Mouse (Mus musculus): ENCODE results near the gene Cpne2. TPM values are rescaled to one million over a fixed set of nuclear protein-coding genes. Genes with fewer than 3 reads are reported as not detected.

Cpne2 gene
- polyA plus RNA-seq, 1 experiment from 2014 or later: 24.8 TPM

DNA sequence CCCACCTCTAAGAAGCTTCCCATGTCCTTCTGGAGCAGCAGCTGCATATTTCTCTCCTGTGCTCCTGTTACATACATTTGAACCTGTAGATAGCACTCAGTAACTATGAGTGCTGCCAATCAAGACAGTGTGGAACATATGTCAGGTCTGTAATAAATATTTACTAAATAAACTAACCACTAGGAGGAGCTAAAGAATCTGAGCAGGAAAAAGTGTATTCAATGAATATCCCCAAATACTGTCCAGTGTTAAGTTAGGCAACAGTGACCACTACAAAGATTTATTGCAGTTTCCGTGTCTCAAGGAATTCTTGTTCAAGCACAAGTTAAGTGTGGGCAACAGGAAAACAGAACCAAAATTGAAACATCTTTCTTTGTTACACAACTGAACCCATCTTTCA lies 61.4 kb downstream of the Cpne2 start:
- H3K4me3 ChIP-seq: no peak overlapping the region
- no peaks in the 10 kb centered on the region for H3K9me3 ChIP-seq
- ATAC-seq (replicated peaks): no peak
- H3K4me1 ChIP-seq: peaks cover 12% of the 10 kb centered on the region
- no peak overlapping the region for H3K4me2 ChIP-seq (replicated peaks)
- no peak overlapping the region for H3K27ac ChIP-seq (replicated peaks)
- H3K36me3 ChIP-seq: no peaks in the 10 kb centered on the region
- 78% methylated on average over 1 of the region's 1 CpGs for WGBS
- no peaks in the 10 kb centered on the region for H3K27me3 ChIP-seq
- H3K9ac ChIP-seq (replicated peaks): no peak overlapping the region

DNA sequence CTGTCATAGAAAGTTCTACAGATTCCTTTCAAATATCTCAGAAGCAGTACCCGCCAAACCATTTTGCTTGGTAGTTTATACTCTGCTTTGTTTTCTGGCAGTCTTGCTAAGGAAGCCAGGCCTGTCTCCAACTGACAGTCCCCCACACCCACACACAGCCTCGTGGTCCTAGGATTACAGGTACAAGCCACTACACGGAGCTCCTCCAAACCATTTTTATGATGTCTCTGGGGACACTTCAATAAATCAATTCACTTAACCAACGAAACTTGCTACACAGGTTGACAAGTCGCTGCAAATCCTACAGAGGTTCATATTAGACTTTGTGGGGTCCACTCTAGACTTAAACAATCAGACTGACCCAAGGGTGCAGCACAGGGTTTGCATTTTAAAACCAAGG lies 67.7 kb downstream of the Cpne2 start:
- 26% methylated on average over 5 of the region's 5 CpGs for WGBS
- Histone ChIP-seq H3K27me3 (no peaks in the 10 kb centered on the region), H3K9ac (replicated peaks) (peak overlapping the region; percentile 81), H3K4me2 (replicated peaks) (peak overlapping the region; percentile 91), H3K36me3 (no peaks in the 10 kb centered on the region), H3K4me3 (peak overlapping the region; percentile 100), H3K9me3 (no peaks in the 10 kb centered on the region), H3K27ac (replicated peaks) (no peak overlapping the region), H3K4me1 (peaks cover 41% of the 10 kb centered on the region)
- no peak for ATAC-seq (replicated peaks)

DNA sequence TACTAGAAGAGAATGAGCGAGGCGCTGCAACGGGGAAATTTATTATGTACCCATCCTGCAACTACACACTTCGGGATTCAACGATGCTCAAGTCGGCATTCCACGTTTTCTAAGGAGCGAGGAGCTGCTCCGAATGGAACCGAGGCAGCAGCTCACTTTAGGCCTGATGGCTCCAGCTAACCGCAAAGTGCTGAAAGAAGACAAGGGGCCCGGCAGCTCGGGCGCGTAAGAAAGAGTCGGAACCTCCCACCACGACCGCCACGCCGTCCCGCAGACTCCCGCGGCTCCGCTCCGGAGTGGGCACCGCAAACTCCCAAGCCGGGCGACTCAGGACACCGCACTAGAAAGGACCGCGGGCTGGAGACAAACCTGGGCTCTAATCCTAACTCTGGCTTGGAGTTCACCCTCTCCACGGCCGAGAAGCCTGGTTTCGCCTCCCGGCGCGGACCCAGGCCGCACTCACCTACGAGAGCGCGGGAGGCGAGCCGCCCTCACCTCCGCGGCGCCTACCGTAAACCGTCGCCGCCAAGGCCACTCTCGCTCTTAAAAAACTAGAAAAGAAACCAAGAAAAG lies 68.3 kb downstream of the Cpne2 start:
- Histone ChIP-seq H3K4me1 (peaks cover 41% of the 10 kb centered on the region), H3K9ac (replicated peaks) (peak overlapping the region; percentile 81), H3K9me3 (no peaks in the 10 kb centered on the region), H3K36me3 (no peaks in the 10 kb centered on the region), H3K27ac (replicated peaks) (peak overlapping the region; percentile 87), H3K4me2 (replicated peaks) (peak overlapping the region; percentile 91), H3K4me3 (peak overlapping the region; percentile 100), H3K27me3 (no peaks in the 10 kb centered on the region)
- WGBS: under 1% methylated on average over 51 of the region's 51 CpGs
- peak; percentile 50 for ATAC-seq (replicated peaks)

DNA sequence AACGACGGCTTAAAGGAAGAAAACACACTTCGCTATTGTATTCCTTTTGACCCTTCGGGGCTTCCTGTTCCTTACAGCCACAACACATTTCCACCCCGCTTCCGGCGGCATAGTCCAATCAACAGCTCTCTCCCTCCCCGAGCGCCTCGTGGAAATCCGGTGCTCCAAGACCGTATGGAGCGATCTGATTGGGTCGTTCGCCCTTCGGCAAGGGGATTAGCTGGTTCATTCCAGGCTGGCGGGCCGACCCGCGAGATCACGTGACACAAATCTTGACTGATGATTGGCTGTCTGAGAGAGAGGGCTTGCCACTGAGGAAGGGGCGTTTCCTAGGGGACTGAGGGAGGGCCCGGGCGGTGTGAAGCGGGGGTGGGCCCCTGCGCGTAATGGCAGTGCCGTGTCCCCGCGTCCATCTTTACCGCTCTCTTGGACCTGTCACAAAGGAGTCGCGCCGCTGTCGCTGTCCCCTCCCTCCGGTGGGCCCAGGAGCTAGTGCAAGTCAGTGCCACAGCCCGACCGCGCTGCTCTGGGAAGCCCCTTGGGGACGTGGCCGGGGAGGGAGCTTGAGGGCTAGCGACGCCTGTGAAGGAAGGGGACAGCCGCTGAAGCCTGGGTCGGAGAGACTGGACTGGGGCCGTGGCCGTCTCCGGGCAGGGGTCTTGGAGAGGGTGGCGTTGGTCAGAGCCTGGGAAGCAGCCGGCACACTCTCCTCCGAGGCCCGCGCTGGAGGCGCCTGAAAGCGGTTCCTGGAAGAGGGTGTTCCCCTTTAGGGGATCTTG lies 69.0 kb downstream of the Cpne2 start, which contains the start of the genes Rspry1 and Fam192a:
Rspry1 (plus strand) TSS at position 331 of the 779 bp plus-strand sequence.
Fam192a (minus strand) TSS at position 391 of the 779 bp plus-strand sequence.
- H3K4me1 ChIP-seq: peaks cover 41% of the 10 kb centered on the region
- no peaks in the 10 kb centered on the region for H3K9me3 ChIP-seq
- H3K9ac ChIP-seq (replicated peaks): peak within 1 kb of the TSS; percentile 99
- H3K4me3 ChIP-seq: peak within 1 kb of the TSS; percentile 100
- 0% methylated on average over 55 of the region's 55 CpGs for WGBS
- ATAC-seq (replicated peaks): peak; percentile 100
- H3K36me3 ChIP-seq: no peaks in the 10 kb centered on the region
- peak within 1 kb of the TSS; percentile 99 for H3K4me2 ChIP-seq (replicated peaks)
- peak within 1 kb of the TSS; percentile 89 for H3K27ac ChIP-seq (replicated peaks)
- no peaks in the 10 kb centered on the region for H3K27me3 ChIP-seq

DNA sequence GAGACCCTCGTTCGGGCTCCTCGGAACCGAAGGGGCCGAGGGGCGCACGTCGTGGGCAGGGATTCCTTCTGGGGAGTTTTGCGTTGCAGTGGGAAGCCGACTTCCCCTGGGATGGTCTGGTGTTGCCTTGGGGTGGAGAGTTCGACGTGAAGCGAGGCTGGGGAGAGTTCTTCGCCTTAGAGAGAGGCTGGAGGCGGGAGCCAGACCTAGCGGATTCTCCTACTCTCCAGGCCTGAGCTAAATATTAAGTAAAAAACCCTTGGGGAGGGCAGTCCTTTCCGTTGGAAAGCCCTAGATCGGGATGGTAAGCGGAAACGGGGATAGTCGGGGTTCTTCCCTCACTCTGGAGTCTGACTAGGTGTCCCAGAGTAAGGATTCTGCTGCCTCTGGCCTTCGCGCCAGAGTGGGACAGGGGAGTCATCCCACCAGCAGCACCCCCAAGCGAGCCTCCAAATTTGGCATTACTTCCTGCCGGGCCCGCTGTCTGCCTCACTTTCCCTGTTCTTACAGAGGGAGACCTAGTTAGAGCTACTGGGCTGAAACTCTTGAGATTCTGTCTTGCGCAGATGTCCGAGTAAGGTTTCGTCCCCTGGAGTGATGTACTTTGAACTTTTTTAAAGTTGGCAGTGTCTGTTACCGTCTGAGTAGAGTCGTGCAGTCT lies 69.8 kb downstream of the Cpne2 start:
- no peaks in the 10 kb centered on the region for H3K9me3 ChIP-seq
- no peaks in the 10 kb centered on the region for H3K36me3 ChIP-seq
- peak overlapping the region; percentile 99 for H3K9ac ChIP-seq (replicated peaks)
- H3K27ac ChIP-seq (replicated peaks): peak overlapping the region; percentile 89
- H3K4me1 ChIP-seq: peaks cover 41% of the 10 kb centered on the region
- peak overlapping the region; percentile 100 for H3K4me3 ChIP-seq
- no peaks in the 10 kb centered on the region for H3K27me3 ChIP-seq
- WGBS: under 1% methylated on average over 31 of the region's 31 CpGs
- H3K4me2 ChIP-seq (replicated peaks): peak overlapping the region; percentile 99
- ATAC-seq (replicated peaks): peak; percentile 0; the same call in 1 of the 2 replicates

DNA sequence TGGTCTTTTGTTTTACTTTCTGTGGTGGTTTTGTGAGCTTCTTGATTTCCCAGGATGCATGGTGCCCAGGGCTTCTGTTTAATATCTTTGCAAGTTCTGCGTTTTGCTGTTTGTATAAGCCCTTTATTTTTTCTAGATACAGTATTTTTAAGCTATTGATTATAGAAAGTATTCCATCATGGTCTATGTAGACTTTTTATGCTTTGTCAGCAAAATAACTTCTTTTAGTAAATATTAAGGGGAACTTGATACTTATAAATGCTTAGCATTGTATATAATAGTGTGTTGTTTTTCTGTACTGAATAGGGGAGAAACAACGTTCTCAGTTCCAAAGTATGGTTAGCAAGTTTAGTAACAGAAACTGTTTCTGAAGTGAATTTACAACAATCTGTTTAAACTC lies 71.2 kb downstream of the Cpne2 start:
- Histone ChIP-seq H3K9me3 (no peaks in the 10 kb centered on the region), H3K9ac (replicated peaks) (no peak overlapping the region), H3K4me1 (peaks cover 33% of the 10 kb centered on the region), H3K4me2 (replicated peaks) (0 out of 2 replicates have a peak overlapping the region, but pooled peaks have one; percentile 99), H3K36me3 (no peaks in the 10 kb centered on the region), H3K4me3 (no peak overlapping the region), H3K27me3 (no peaks in the 10 kb centered on the region), H3K27ac (replicated peaks) (no peak overlapping the region)
- no peak for ATAC-seq (replicated peaks)
- 93% methylated on average over 2 of the region's 2 CpGs for WGBS

DNA sequence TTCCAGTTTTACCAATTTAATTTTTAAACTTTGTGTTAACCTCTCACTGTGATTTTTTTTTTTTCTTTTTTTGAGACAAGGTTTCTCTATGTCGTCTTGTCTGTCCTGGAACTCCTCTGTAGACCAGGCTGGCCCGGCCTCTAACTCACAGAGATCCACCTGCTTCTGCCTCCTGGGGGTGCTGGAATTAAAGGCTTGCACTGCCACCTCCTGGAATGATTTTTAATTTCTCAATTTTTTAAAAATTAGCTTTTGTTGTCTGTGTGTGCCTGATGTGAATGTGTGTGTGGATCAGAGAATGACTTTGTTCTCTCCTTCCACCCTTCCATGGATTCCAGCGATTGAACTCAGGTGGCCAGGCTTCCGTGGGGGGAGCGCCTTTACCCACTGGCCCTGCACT lies 74.3 kb downstream of the Cpne2 start:
- Histone ChIP-seq H3K4me3 (no peak overlapping the region), H3K4me1 (peaks cover 16% of the 10 kb centered on the region), H3K27ac (replicated peaks) (no peak overlapping the region), H3K4me2 (replicated peaks) (no peak overlapping the region), H3K9me3 (no peaks in the 10 kb centered on the region), H3K27me3 (no peaks in the 10 kb centered on the region), H3K36me3 (no peaks in the 10 kb centered on the region), H3K9ac (replicated peaks) (no peak overlapping the region)
- ATAC-seq (replicated peaks): no peak
- WGBS: 96% methylated on average over 5 of the region's 5 CpGs

Small RNA genes lying within 50 kb of the gene (microRNA-seq; reads per million reads assigned to microRNA genes)
- gene Mir7072: not detected

Other genes with a start within 250 kb of the Cpne2 start
- not detected in 2 replicates for gene Slc12a3, start 203.8 kb upstream of the Cpne2 start, polyA plus RNA-seq (2015; fragmentation: Nextera tagmentation; extraction: Ambion mirVana)
- gene Herpud1, start 146.6 kb upstream of the Cpne2 start, polyA plus RNA-seq (2015; fragmentation: Nextera tagmentation; extraction: Ambion mirVana): 62.5 and 66.5 TPM in 2 replicates
- gene Nlrc5, start 98.6 kb upstream of the Cpne2 start, polyA plus RNA-seq (2015; fragmentation: Nextera tagmentation; extraction: Ambion mirVana): 0.22 and 0.50 TPM in 2 replicates
- 50.1 and 52.0 TPM in 2 replicates for gene Rspry1, start 68.9 kb downstream of the Cpne2 start, polyA plus RNA-seq (2015; fragmentation: Nextera tagmentation; extraction: Ambion mirVana)
- 97.5 and 103 TPM in 2 replicates for gene Fam192a, start 69.0 kb downstream of the Cpne2 start, polyA plus RNA-seq (2015; fragmentation: Nextera tagmentation; extraction: Ambion mirVana)
- gene Arl2bp, start 133.6 kb downstream of the Cpne2 start, polyA plus RNA-seq (2015; fragmentation: Nextera tagmentation; extraction: Ambion mirVana): 198 and 206 TPM in 2 replicates
- 1.3 and 1.5 TPM in 2 replicates for gene Pllp, start 163.3 kb downstream of the Cpne2 start, polyA plus RNA-seq (2015; fragmentation: Nextera tagmentation; extraction: Ambion mirVana)
- gene Ccl22, start 212.6 kb downstream of the Cpne2 start, polyA plus RNA-seq (2015; fragmentation: Nextera tagmentation; extraction: Ambion mirVana): not detected in 2 replicates
- 15.2 and 17.3 TPM in 2 replicates for gene Cx3cl1, start 239.0 kb downstream of the Cpne2 start, polyA plus RNA-seq (2015; fragmentation: Nextera tagmentation; extraction: Ambion mirVana)

All from forebrain, embryonic 15.5 days (tissue).